In the genomic region with DNA sequence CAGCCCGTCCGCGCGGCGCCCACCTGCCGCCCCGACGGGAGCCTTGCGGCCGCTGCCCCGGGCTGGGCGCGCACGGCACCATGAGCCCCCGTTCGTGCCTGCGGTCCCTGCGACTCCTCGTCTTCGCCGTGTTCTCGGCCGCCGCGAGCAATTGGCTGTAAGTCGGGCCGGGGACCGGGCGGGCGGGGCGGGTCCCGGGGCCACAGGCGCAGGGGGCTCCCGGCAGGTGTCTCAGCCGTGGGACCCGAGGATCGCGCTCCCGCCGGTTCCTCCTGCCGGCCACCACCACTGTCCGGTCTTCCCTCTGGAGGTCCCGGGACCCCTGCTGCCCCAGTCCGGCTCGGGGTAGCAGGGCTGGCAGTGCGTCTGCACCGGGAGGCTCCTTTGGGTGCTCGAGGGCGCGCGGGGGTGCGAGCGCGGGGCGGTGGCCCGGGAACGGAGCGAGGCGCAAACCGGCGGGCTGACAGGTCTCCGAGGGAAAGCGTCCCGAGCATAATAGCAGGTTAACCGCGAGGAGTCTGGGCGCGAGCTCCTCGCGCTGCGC, we compare ENCODE assay signal across 8 mouse cellular contexts. TPM values are rescaled to one million over a fixed set of nuclear protein-coding genes. Genes with fewer than 3 reads are reported as not detected.
DNase-seq lines count a peak whose midpoint lies in the region; ATAC-seq and TF ChIP-seq lines count a peak whose summit lies in the region.

No protein-coding gene starts in this region.

- H3K4me3 ChIP-seq in kidney, adult 2 months (ENCODE audit: insufficient read depth, low read depth, low read length), result peak overlapping the region; percentile 36; the same call in 1 of the 2 replicates
- H3K4me3 ChIP-seq in embryonic facial prominence, embryonic 10.5 days, result peak overlapping the region; percentile 66
- peak overlapping the region; percentile 56 for H3K4me3 ChIP-seq in hindbrain, embryonic 13.5 days
- H3K4me3 ChIP-seq in midbrain, embryonic 13.5 days (replicated peaks), result peak overlapping the region; percentile 50

- ATAC-seq in hindbrain, embryonic 13.5 days (ENCODE audit: low FRiP score), result no peak
- peak; percentile 6; the same call in 1 of the 2 replicates for ATAC-seq in midbrain, embryonic 13.5 days
- no peak for ATAC-seq in megakaryocyte, adult 5-6 weeks (ENCODE audit: poor library complexity, severe bottlenecking)

- no peaks in the 10 kb centered on the region for H3K4me1 ChIP-seq in kidney, adult 2 months (ENCODE audit: control insufficient read depth, insufficient read depth, low read length)
- peaks cover 63% of the 10 kb centered on the region for H3K4me1 ChIP-seq in embryonic facial prominence, embryonic 10.5 days
- peaks cover 41% of the 10 kb centered on the region for H3K4me1 ChIP-seq in hindbrain, embryonic 13.5 days (replicated peaks)
- H3K4me1 ChIP-seq in midbrain, embryonic 13.5 days (replicated peaks), result peaks cover 33% of the 10 kb centered on the region

- no peak overlapping the region for H3K27ac ChIP-seq in kidney, adult 2 months (ENCODE audit: insufficient read depth, low read depth, low read length)
- peak overlapping the region; percentile 75 for H3K27ac ChIP-seq in embryonic facial prominence, embryonic 10.5 days (replicated peaks)
- H3K27ac ChIP-seq in hindbrain, embryonic 13.5 days, result no peak overlapping the region
- H3K27ac ChIP-seq in midbrain, embryonic 13.5 days, result no peak overlapping the region

- peaks cover 2% of the 10 kb centered on the region for H3K27me3 ChIP-seq in kidney, adult 2 months (replicated peaks; ENCODE audit: control insufficient read depth, insufficient read depth, low read length)
- peaks cover 95% of the 10 kb centered on the region for H3K27me3 ChIP-seq in embryonic facial prominence, embryonic 10.5 days (replicated peaks; ENCODE audit: low read depth, poor library complexity, severe bottlenecking)
- H3K27me3 ChIP-seq in hindbrain, embryonic 13.5 days, result peaks cover 87% of the 10 kb centered on the region
- H3K27me3 ChIP-seq in midbrain, embryonic 13.5 days, result peaks cover 92% of the 10 kb centered on the region

- no peak for TF ChIP-seq POLR2A in kidney, adult 2 months (IDR thresholded peaks at IDR 0.05; ENCODE audit: low read depth, low read length)

- no peaks in the 10 kb centered on the region for H3K36me3 ChIP-seq in kidney, adult 2 months (ENCODE audit: control insufficient read depth, insufficient read depth, low read length)
- H3K36me3 ChIP-seq in embryonic facial prominence, embryonic 10.5 days (replicated peaks), result no peaks in the 10 kb centered on the region
- H3K36me3 ChIP-seq in hindbrain, embryonic 13.5 days, result no peaks in the 10 kb centered on the region
- no peaks in the 10 kb centered on the region for H3K36me3 ChIP-seq in midbrain, embryonic 13.5 days

- DNase-seq in kidney, adult 2 months, result no peak
- no peak for DNase-seq in kidney, adult 9 months
- DNase-seq in embryonic facial prominence, embryonic 10.5 days (ENCODE audit: low spot score), result peak; percentile 49
- DNase-seq in right cerebral cortex, adult 18-20 months, result no peak
- DNase-seq in right cerebral cortex, postnatal 36 days (ENCODE audit: low spot score in 2 of 2), result no peak

- WGBS in kidney, adult 2 months, result 2% methylated on average over 70 of the region's 71 CpGs
- under 1% methylated on average over 71 of the region's 71 CpGs for WGBS in embryonic facial prominence, embryonic 10.5 days
- under 1% methylated on average over 63 of the region's 71 CpGs for WGBS in hindbrain, embryonic 13.5 days
- WGBS in midbrain, embryonic 13.5 days, result under 1% methylated on average over 60 of the region's 71 CpGs

- no peaks in the 10 kb centered on the region for H3K9me3 ChIP-seq in embryonic facial prominence, embryonic 10.5 days
- H3K9me3 ChIP-seq in hindbrain, embryonic 13.5 days, result no peaks in the 10 kb centered on the region
- no peaks in the 10 kb centered on the region for H3K9me3 ChIP-seq in midbrain, embryonic 13.5 days

- TF ChIP-seq CTCF in kidney, adult 2 months (conservative IDR thresholded peaks at IDR 0.05; ENCODE audit: insufficient read depth, insufficient read length, low read depth, low read length), result no peak

- peak overlapping the region; percentile 93 for H3K4me2 ChIP-seq in hindbrain, embryonic 13.5 days
- H3K4me2 ChIP-seq in midbrain, embryonic 13.5 days (replicated peaks), result peak overlapping the region; percentile 92

- H3K9ac ChIP-seq in hindbrain, embryonic 13.5 days, result peak overlapping the region; percentile 74
- peak overlapping the region; percentile 67 for H3K9ac ChIP-seq in midbrain, embryonic 13.5 days (replicated peaks)

RNA-seq across cellular contexts. Expression of gene Wnt4, which starts 0.4 kb away (rescaled TPM):
- polyA plus RNA-seq in kidney, adult 2 months (2012; rRNA removed), result 2.1 and 3.3 TPM in 2 replicates
- 1.2 and 1.5 TPM in 2 replicates for polyA plus RNA-seq in embryonic facial prominence, embryonic 10.5 days (2016; fragmentation: Nextera tagmentation; extraction: Ambion mirVana)
- 1.2 and 1.5 TPM in 2 replicates for polyA plus RNA-seq in hindbrain, embryonic 13.5 days (2015; fragmentation: Nextera tagmentation; extraction: Ambion mirVana)
- 0.59 and 1.4 TPM in 2 replicates for polyA plus RNA-seq in midbrain, embryonic 13.5 days (2015; fragmentation: Nextera tagmentation; extraction: Ambion mirVana)
- not detected in 2 replicates for total RNA-seq in megakaryocyte, adult 5-6 weeks (2015)
- total RNA-seq in megakaryocyte, adult 5-6 weeks (2017), result not detected in 2 replicates
